9 mouse cellular contexts compared by ENCODE assay signal in the genomic region with DNA sequence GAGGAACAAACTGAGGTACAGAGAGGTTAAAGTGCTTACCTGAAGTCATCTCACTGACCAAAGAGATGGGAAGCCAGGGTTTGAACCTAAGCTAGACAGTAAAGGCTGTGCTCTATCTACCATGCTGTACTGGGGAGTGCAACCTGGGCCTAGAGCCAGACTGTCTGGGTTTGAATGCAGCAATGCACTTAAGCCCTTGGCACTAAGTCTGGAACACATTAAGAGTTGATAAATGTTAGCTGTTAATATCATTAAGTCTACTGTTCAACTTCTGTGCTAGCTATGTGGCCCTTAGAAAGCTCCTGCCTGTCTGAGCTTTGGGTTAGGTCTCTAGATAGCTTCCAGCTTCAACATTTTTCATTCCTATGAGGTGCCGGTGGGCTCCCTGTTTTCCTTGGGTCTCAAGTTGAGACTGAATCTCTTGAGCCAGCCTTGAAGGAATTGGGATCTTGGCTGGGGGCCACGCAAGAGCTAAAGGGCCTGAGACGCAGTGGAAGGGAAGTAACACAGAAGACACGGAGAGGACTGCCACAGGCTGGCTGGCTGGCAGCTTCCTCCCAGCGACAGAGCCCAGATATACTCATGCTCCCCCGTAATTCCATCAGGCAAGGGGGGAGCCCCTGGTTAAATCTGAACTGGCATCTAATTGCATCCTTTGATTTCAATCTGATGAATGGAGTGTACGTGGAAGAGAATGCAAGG. TPM values are rescaled to one million over a fixed set of nuclear protein-coding genes. Genes with fewer than 3 reads are reported as not detected.
DNase-seq lines count a peak whose midpoint lies in the region; ATAC-seq and TF ChIP-seq lines count a peak whose summit lies in the region.
"Had no signal": no experiment of that assay in that cellular context is flagged by ENCODE, and none has a peak within 500 bp of the region (broad histone marks: within the 10 kb centered on the region; RNA-seq: fewer than 3 reads in every experiment).

No protein-coding gene starts in this region.

- no peak for TF ChIP-seq CTCF in gastrocnemius, adult 2 months (IDR thresholded peaks at IDR 0.05)

- no peak overlapping the region for H3K4me3 ChIP-seq in gastrocnemius, adult 2 months
- H3K4me3 ChIP-seq in stomach, embryonic 16.5 days (replicated peaks; ENCODE audit: low read length), result no peak overlapping the region

- intact Hi-C loops in gastrocnemius, adult 2 months (cut with DNase I), result no loop called here

- H3K4me2 ChIP-seq in stomach, embryonic 16.5 days (ENCODE audit: low read depth, low read length), result peak overlapping the region; percentile 27

- no peaks in the 10 kb centered on the region for H3K9me3 ChIP-seq in stomach, embryonic 16.5 days (replicated peaks; ENCODE audit: control insufficient read depth, low read length)

- no peaks in the 10 kb centered on the region for H3K27me3 ChIP-seq in stomach, embryonic 16.5 days (ENCODE audit: control insufficient read depth, insufficient read depth, low read length)
- H3K27me3 ChIP-seq: CH12.LX had no signal

- H3K27ac ChIP-seq in gastrocnemius, adult 2 months, result peak overlapping the region; percentile 20
- H3K27ac ChIP-seq in stomach, embryonic 16.5 days (ENCODE audit: low read length), result peak overlapping the region; percentile 64

- peaks cover 39% of the 10 kb centered on the region for H3K4me1 ChIP-seq in stomach, embryonic 16.5 days (ENCODE audit: control insufficient read depth, insufficient read depth, low read length)

- H3K36me3 ChIP-seq in stomach, embryonic 16.5 days (ENCODE audit: control insufficient read depth, insufficient read depth, low read length), result no peaks in the 10 kb centered on the region

- DNase-seq in gastrocnemius, adult 2 months, result no peak
- no peak for DNase-seq in gastrocnemius, adult 18-20 months (ENCODE audit: low spot score)
- peak; percentile 71 for DNase-seq in testis, postnatal 10 days (ENCODE audit: low spot score)
- no peak for DNase-seq in testis, postnatal 14 days (ENCODE audit: low spot score)
- peak; percentile 35 for DNase-seq in kidney, postnatal 14 days
- no peak for DNase-seq in ovary, postnatal 36 days (ENCODE audit: low spot score)

- ATAC-seq in stomach, embryonic 16.5 days (ENCODE audit: insufficient read depth, low FRiP score), result peak; percentile 1; the same call in 1 of the 2 replicates
- no peak for ATAC-seq in megakaryocyte-erythroid progenitor cell, adult 5-6 weeks (replicated peaks; ENCODE audit: low FRiP score, low TSS enrichment, poor library complexity, severe bottlenecking)

- H3K9ac ChIP-seq in stomach, embryonic 16.5 days (ENCODE audit: low read length), result 0 out of 2 replicates have a peak overlapping the region, but pooled peaks have one; percentile 16

- WGBS in stomach, embryonic 16.5 days, result 37% methylated on average over 7 of the region's 7 CpGs

RNA-seq across cellular contexts. Expression of gene Limk2, which starts 35.2 kb away (rescaled TPM):
- 10 to 100 TPM; 10.0 to 11.5 TPM for total RNA-seq in gastrocnemius, adult 2 months (2021)
- total RNA-seq in gastrocnemius, adult 18-20 months (2021), result 10 to 100 TPM; 10.4 to 12.1 TPM
- 92.6 and 109 TPM in 2 replicates for polyA plus RNA-seq in stomach, embryonic 16.5 days (2015; fragmentation: Nextera tagmentation; extraction: Ambion mirVana)
- 23.6 and 24.4 TPM in 2 replicates for total RNA-seq in megakaryocyte-erythroid progenitor cell, adult 5-6 weeks (2014; fragmentation: Nextera tagmentation)
- total RNA-seq in megakaryocyte-erythroid progenitor cell, adult 5-6 weeks (2017), result 15.8 and 24.5 TPM in 2 replicates

RNA-seq across cellular contexts. Expression of gene Pik3ip1, which starts 43.5 kb away (rescaled TPM):
- total RNA-seq in gastrocnemius, adult 2 months (2021), result 10 to 100 TPM; 17.7 to 21.7 TPM
- total RNA-seq in gastrocnemius, adult 18-20 months (2021), result 10 to 100 TPM; 27.2 to 30.8 TPM
- 9.4 and 11.8 TPM in 2 replicates for polyA plus RNA-seq in stomach, embryonic 16.5 days (2015; fragmentation: Nextera tagmentation; extraction: Ambion mirVana)
- total RNA-seq in megakaryocyte-erythroid progenitor cell, adult 5-6 weeks (2014; fragmentation: Nextera tagmentation), result 8.3 and 20.5 TPM in 2 replicates
- total RNA-seq in megakaryocyte-erythroid progenitor cell, adult 5-6 weeks (2017), result 17.5 and 28.1 TPM in 2 replicates

Comparison
In these comparisons a context has a peak if more than half of its experiments do, and no peak if none do; other contexts are left out.
1. DNase-seq: peak in testis, postnatal 10 days (single experiment) and kidney, postnatal 14 days (single experiment); none in gastrocnemius, adult 2 months (single experiment), gastrocnemius, adult 18-20 months (single experiment), testis, postnatal 14 days (single experiment) and ovary, postnatal 36 days (single experiment).